Mouse (Mus musculus) E14TG2a.4 (cell line): ENCODE results near the gene Hist1h2bj.

Source experiments
- CTCF ChIP-seq: conservative IDR thresholded peaks from 2 replicates; pipeline ENCODE4 v1.5.1; 2014; ENCODE audit warnings: low read length
- POU5F1 ChIP-seq: IDR thresholded peaks from 2 replicates; pipeline ENCODE4 v1.6.1; 2014; ENCODE audit warnings: low read length, borderline replicate concordance

DNA sequence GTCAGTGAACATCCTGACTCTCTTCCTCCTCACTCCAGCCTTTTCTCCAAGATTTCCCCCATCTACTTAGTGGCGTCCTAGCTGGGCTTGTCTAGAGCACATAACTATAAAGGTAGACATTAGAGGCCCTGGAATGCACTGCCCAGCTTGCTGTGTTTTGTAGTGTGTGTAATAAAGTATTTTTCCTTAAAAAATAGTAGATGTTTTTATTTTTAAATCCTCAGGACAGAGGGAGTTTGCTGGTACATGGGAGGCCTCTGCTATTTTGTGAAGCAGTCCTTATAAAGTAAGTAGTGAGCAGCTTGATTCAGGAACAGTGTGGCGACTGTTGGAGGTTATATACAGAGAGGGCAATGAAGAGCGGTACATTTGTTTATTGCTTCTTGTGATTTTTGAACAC is 34.3 kb upstream of the Hist1h2bj start:
- TF ChIP-seq CTCF (no peak), POU5F1 (no peak)
